Mouse (Mus musculus): ENCODE measurements around the gene Nav2.

The Nav2 gene

GRCm38 (mm10) chr7:48908521-48909341, at the start of gene Nav2:
Nav2 (plus strand) TSS chr7:48908716.
- no peak for DNase-seq (ENCODE audit: low spot score)

- no peak for DNase-seq (ENCODE audit: low spot score)
Observed at GRCm38 (mm10) chr7:48859362-48859761, 49.2 kb upstream of the Nav2 start.

DNA sequence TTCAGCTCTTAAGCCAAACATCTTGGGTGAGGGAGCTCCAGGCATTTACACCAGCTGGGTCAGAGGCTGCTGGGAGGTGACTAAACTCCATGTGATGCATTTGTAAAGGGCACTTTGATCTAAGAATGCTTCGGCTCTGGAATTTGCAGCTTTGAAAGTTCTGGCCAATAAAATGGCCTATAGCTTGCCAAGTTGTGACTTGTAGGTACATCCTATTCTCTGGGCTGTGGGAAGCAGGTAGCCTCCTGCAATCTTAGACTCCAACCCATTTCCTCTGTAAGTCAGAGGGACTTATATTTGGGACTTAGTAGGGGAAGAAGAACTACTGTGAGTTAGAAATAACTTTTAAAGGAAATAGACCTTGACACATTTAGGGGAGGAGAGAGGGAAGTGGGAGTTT, 47.6 kb upstream of the Nav2 start:
- no peak for DNase-seq (ENCODE audit: low spot score)

- no peak for DNase-seq (ENCODE audit: low spot score)
Observed at GRCm38 (mm10) chr7:48861796-48862195, 46.7 kb upstream of the Nav2 start.

DNA sequence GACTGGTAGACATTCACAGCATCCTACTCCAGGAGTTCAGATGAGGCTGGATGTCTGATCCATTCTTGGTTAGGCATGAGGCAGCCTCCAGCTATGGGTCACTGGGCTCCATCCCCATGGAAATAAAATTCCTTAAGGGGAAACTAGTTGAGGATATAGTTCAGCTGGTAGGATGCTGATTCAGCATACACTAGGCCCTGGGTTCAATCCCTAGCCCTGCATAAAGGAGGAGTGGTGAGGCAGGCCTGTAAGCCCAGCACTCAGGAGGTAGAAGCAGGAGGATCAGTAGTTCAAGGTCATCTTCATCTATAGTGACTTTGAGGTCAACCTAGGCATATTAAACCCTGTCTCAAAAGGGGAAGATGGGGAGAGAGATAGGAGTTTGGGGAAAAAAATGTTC, 44.3 kb upstream of the Nav2 start:
- DNase-seq (ENCODE audit: low spot score) = no peak

DNA sequence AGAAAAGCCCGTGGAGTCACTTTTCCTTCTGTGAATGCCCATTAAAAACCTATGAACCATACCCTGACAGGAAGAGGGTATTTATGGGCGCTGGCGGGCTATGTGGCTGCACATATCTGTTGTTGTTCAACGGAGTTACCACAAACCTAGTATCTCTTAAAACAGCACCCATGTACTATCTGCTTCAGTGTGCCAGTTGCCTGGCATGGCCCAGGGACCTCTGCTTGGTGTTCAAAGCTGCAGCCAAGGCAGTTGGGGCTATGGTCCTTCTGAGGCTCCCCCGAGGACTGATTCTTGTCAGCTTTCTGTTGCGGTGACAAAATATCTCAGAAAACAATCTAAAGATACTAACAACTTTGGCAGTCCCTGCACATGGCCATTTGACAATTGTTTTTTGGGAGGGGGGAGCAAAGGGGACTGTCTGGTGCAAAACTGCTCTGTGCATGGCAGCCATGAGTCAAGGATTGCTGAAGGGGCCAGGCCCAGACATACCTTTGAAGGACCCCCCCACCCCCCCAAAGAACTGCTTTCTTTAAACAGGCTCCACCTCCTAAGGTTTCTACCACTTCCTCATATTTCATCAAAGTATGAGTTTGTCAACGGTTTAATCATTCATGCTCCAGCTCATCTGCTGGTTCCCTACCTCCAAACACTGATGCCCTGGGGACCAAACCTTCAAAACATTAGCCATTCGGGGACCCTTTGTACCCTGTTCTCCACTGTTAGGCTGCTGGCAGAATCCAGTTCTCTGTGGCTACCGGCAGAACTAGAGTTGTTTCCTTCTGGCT, 43.7 kb upstream of the Nav2 start:
- no peak for DNase-seq (ENCODE audit: low spot score)

GRCm38 (mm10) chr7:48867576-48867975, 40.9 kb upstream of the Nav2 start:
- DNase-seq (ENCODE audit: low spot score) = no peak

DNA sequence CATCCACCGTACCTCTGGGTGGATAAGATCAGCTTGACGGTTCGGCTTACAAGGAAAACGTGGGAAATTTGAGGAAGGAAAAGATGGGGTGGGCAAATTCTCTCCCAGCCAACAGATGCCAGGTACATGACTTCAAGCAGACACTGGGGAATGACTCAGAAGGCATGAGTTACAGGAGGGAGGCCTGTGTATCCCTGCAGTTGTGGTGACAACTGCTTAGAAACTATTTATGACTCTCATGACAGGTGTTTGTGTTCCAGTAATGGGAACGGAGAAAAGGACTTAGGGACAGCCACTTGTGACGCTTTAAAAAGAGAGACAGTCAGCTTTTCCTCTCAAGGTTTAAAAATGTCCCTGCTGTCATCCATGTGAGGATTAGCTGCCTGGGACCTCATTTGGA, 38.4 kb upstream of the Nav2 start:
- no peak for DNase-seq (ENCODE audit: low spot score)

DNA sequence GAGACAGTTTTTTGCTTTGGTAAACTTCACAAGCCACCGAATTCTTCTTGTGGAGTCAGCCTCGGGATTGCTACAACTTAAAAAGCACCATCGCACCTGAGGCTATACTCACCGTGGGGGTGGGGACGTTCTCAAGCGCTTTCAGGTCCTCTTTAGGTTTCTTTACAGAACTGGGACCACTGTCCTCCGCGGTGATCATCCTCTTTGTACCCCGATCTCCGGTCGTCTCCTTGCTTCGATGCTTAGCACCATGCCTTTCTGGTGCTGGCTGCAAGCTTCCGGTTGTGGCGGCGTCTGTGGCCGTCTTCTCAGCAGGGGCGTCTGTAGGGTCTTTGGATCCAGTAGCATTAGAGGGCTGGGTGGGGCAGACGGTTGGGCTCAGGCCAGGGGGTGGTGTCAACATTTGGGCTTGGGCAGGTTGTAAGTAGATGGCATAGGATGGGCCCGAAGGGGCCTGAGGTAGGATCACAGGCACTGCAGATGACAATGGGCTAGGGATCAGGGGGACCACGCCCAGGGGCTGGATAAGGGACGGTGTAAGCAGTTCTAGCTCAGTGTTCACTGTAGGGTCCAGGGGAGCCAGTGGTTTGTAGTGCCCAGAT, 37.8 kb upstream of the Nav2 start:
- no peak for DNase-seq (ENCODE audit: low spot score)

- DNase-seq (ENCODE audit: low spot score) = no peak
Observed at GRCm38 (mm10) chr7:48871292-48871691, 37.2 kb upstream of the Nav2 start.

DNA sequence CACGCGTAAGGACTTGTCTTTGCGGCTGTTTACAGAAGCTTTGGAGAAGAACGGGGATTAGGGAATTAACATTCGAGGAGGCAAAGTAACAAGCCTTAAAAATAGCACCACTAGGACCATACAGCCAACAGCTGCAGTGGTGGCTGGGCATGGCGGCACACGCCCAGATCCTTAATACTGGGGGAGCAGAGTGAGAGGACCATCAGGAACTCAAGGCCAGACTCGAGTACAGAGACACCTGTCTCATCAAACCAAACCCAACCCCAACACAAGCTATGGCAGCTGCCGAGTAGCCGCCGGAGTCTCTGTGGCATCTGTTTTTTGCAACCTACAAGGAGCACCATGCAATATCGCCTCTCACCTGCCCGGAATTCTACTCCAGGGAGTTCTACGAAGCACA, 33.4 kb upstream of the Nav2 start:
- DNase-seq (ENCODE audit: low spot score) = no peak

DNA sequence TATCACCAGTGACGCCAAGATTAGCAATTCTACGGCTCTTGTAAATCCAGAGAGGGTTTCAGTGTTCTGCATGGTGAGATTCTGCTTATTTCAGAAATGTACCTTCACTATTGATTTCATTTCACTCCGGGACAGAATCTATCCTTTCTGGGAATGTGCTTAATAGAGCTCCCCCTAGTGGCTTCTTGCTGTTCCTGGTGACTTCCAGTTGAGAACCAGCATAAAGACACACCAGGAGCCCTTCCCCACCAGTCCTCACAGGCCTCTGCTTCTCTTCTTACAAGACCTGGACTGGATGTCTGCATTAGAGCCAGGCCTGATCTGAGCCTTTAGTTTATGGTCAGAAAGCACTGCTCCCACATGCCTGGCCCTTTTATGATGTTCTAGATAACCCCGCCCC, 32.0 kb upstream of the Nav2 start:
- DNase-seq (ENCODE audit: low spot score) = peak; percentile 68

GRCm38 (mm10) chr7:48877786-48878390, 30.6 kb upstream of the Nav2 start:
- no peak for DNase-seq (ENCODE audit: low spot score)

DNA sequence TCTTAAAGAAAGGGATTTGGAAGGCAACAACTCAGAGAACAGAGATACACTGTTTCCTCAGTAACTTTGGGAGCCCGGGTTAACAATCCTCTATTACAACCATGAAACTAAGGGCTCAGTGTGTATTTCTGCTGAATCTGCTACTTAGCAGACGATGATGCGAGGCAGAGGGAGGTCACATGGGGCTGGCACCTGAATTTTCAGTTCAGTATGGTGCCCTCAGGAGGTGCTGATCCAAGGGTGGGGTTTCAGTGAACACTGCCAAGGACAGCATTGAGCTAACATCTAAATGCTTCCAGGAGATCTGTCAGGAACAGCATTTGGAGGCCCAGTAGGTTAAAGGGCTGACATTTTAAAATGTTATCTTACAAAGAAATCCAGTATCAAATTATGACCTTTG, 28.9 kb upstream of the Nav2 start:
- DNase-seq (ENCODE audit: low spot score) = no peak

GRCm38 (mm10) chr7:48880591-48881481, 27.7 kb upstream of the Nav2 start:
- DNase-seq (ENCODE audit: low spot score) = peak; percentile 98

- peak; percentile 87 for DNase-seq (ENCODE audit: low spot score)
Observed at GRCm38 (mm10) chr7:48881486-48881885, 27.0 kb upstream of the Nav2 start, which contains the start of gene E2f8. E2f8 (minus strand) TSS chr7:48881596.

- peak; percentile 39 for DNase-seq (ENCODE audit: low spot score)
Observed at GRCm38 (mm10) chr7:48881971-48882609, 26.4 kb upstream of the Nav2 start.

GRCm38 (mm10) chr7:48883525-48884265, 24.8 kb upstream of the Nav2 start:
- no peak for DNase-seq (ENCODE audit: low spot score)

DNA sequence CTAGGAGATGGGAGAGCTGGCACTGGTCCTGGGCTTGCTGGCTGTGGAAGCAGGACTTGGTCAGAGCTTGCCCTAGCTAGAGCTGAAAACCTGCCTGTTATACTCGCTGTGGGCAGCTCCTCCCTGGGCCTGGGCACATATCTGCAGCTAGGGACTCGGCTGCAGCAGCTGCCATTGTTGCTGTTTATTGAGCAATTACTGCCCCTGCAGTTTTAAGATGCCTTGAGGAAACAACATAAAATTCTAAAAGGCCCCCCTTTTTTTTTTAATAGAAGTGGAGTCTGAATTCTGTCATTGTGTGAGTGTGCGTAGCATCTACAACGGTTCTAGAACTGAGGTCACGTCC, 24.3 kb upstream of the Nav2 start:
- DNase-seq (ENCODE audit: low spot score) = no peak

- DNase-seq (ENCODE audit: low spot score) = peak; percentile 27
Observed at GRCm38 (mm10) chr7:48887973-48888372, 20.5 kb upstream of the Nav2 start.
